Mouse (Mus musculus) kidney, postnatal 0 days (tissue): Measurements from ENCODE around the gene Sap30bp. TPM values are rescaled to one million over a fixed set of nuclear protein-coding genes. Genes with fewer than 3 reads are reported as not detected.

Source experiments
- ATAC-seq: fragments of 200-750 bp; cut with Nextera tagmentation; replicated peaks from 2 replicates; pipeline ENCODE4 v1.8.0; 2017; ENCODE audit warnings: low read depth, moderate number of reproducible peaks, moderate TSS enrichment, moderate library complexity; ENCODE audit not compliant: low FRiP score
- DNase-seq: peaks from one replicate; pipeline ENCODE4 v3.0.0-alpha.2; 2016; ENCODE audit warnings: low spot score
- H3K27ac ChIP-seq: fragments of 300-500 bp; sonication (generic); 2 replicates; pipeline ENCODE4 v1.5.1; 2014; ENCODE audit warnings: mild to moderate bottlenecking
- H3K27me3 ChIP-seq: fragments of 300-500 bp; sonication (generic); 2 replicates; pipeline ENCODE4 v1.6.1; 2014; ENCODE audit warnings: low read length, mixed read lengths; ENCODE audit not compliant: insufficient read depth
- H3K36me3 ChIP-seq: fragments of 300-500 bp; sonication (generic); 2 replicates; pipeline ENCODE4 v1.6.1; 2014; ENCODE audit warnings: low read length, mixed read lengths; ENCODE audit not compliant: insufficient read depth
- H3K4me1 ChIP-seq: fragments of 300-500 bp; sonication (generic); replicated peaks from 2 replicates; pipeline ENCODE4 v1.6.1; 2014; ENCODE audit warnings: antibody characterized with exemption, low read length, mixed read lengths; ENCODE audit not compliant: insufficient read depth
- H3K4me2 ChIP-seq: fragments of 300-500 bp; sonication (generic); 2 replicates; pipeline ENCODE4 v1.6.1; 2014; ENCODE audit warnings: mild to moderate bottlenecking, low read length, moderate library complexity, mixed read lengths
- H3K4me3 ChIP-seq: fragments of 300-500 bp; sonication (generic); replicated peaks from 2 replicates; pipeline ENCODE4 v1.5.1; 2014; ENCODE audit warnings: low read depth, low read length
- H3K9ac ChIP-seq: fragments of 300-500 bp; sonication (generic); 2 replicates; pipeline ENCODE4 v1.6.1; 2014; ENCODE audit warnings: low read depth, low read length
- H3K9me3 ChIP-seq: fragments of 300-500 bp; sonication (generic); replicated peaks from 2 replicates; pipeline ENCODE4 v1.6.1; 2016; ENCODE audit warnings: low read length, inconsistent platforms, mixed read lengths
- CTCF ChIP-seq: IDR thresholded peaks from 2 replicates; pipeline ENCODE4 v1.5.1; 2016; ENCODE audit warnings: antibody characterized with exemption, low read depth, mild to moderate bottlenecking, moderate library complexity
- WGBS: fragments of 180-500 bp; shearing (Covaris S2); extraction: QIAGEN DNeasy Blood & Tissue Kit; methylation state at CpG from one replicate; pipeline ENCODE4 v1.1.7; 2014; 5-methylcytosine and 5-hydroxymethylcytosine counted together
- polyA plus RNA-seq: library from polyadenylated mRNA; unstranded; fragments of >200 nt; fragmentation: Nextera tagmentation; extraction: Ambion mirVana; gene quantifications from 2 replicates; pipeline ENCODE4 v1.2.1, GENCODE M21; 2015

Gene Sap30bp
- polyA plus RNA-seq: 37.2 and 40.1 TPM in 2 replicates

DNA sequence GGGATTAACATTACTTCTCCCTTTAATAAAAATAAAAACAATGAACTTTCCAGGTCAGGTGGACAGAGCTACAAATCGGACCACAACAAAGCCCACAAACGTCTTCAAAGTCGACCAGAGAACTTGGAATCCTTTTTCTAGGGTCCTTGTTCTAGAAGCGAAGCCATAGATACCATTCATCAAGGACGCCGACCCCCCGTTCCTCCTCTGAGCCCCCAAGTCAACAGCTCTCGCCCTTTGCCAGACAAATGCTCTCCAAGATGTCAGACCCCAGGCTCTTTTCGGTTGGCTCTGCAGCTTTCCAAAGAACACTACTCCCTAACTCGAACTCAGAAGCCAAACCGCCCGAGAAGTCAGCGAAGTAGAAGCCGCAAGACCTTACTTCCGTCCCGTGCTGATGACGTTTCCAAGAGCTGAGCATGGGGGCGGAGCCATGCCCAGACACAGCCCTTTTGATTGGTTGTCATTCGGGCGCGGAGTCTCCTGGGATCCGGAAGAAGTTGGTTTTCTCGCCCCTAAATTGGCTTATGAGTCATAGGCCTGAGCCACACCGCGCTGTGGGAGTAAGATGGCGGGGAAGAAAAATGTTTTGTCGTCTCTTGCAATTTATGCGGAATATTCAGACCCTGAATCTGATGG is at the start of gene Sap30bp, which contains the start of gene Recql5:
Gene Sap30bp, plus strand, starts transcription at position 175 of the 639 bp plus-strand sequence.
Gene Recql5, minus strand, starts transcription at position 370 of the 639 bp plus-strand sequence.
- H3K27ac ChIP-seq: no peak within 1 kb of the TSS
- no peak for TF ChIP-seq CTCF

DNA sequence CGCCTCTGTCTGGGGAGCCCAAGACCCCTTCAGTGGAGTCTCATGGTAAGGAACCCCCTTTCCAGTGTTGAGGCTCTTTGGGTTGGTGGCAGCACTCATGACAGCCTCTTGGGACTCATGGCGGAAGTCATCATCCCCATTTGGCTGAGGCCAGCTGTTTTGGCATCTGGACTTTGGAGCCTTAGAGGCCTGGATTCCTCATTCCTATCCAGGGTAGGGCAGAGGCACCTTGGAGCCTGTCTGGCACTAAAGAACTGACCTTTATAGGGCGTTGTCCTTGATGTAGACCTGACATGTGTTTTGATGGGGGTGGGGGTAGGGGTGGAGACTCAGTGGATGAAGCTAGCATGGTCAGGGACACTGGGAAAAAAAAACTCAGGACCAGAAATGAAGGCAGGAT is 48.7 kb upstream of the Sap30bp start:
- TF ChIP-seq CTCF: no peak

More for the DNA sequence above, at the start of gene Sap30bp, which contains the start of gene Recql5:
- ATAC-seq (peak; percentile 99), DNase-seq (peak; percentile 99)
- under 1% methylated on average over 28 of the region's 28 CpGs for WGBS
- Histone ChIP-seq H3K36me3 (peaks cover under 1% of the 10 kb centered on the region; the same call in 1 of the 2 replicates), H3K9me3 (no peaks in the 10 kb centered on the region), H3K4me2 (peak within 1 kb of the TSS; percentile 81), H3K4me3 (peak within 1 kb of the TSS; percentile 83), H3K4me1 (peaks cover 17% of the 10 kb centered on the region), H3K9ac (peak within 1 kb of the TSS; percentile 73), H3K27me3 (no peaks in the 10 kb centered on the region)

DNA sequence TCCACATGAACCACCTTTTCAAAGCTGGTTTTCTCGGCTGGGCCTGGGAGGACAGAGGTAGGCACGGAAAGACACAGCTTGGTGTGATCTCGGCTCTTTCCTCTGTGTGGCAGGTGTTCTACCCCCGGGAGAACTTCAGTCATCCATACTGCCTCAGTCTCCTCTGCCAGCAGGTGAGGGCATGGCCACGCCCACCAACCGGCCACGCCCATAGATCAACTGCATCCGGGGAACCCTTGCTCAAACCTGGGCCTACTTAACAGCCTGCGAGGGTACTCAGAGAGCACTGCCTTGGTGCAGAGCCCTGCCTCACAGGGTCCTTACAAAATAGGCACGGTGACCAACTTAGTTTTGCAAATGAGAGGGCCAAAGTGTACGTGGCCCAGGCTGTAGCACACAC is 47.8 kb upstream of the Sap30bp start:
- Histone ChIP-seq H3K4me2 (no peak overlapping the region), H3K9ac (no peak overlapping the region), H3K27me3 (no peaks in the 10 kb centered on the region), H3K36me3 (no peaks in the 10 kb centered on the region), H3K9me3 (no peaks in the 10 kb centered on the region), H3K4me3 (no peak overlapping the region), H3K27ac (no peak overlapping the region), H3K4me1 (0 out of 2 replicates have a peak, but pooled peaks cover 3% of the 10 kb centered on the region)
- no peak for TF ChIP-seq CTCF
- DNase-seq (no peak), ATAC-seq (no peak)
- 74% methylated on average over 11 of the region's 11 CpGs for WGBS

More for the DNA sequence above, 48.7 kb upstream of the Sap30bp start:
- H3K4me2 ChIP-seq: no peak overlapping the region
- no peaks in the 10 kb centered on the region for H3K9me3 ChIP-seq
- no peaks in the 10 kb centered on the region for H3K36me3 ChIP-seq
- H3K4me3 ChIP-seq: no peak overlapping the region
- DNase-seq: no peak
- no peak overlapping the region for H3K9ac ChIP-seq
- WGBS: 95% methylated on average over 3 of the region's 3 CpGs
- H3K4me1 ChIP-seq: 0 out of 2 replicates have a peak, but pooled peaks cover 3% of the 10 kb centered on the region
- H3K27me3 ChIP-seq: no peaks in the 10 kb centered on the region
- ATAC-seq: no peak
- H3K27ac ChIP-seq: no peak overlapping the region

DNA sequence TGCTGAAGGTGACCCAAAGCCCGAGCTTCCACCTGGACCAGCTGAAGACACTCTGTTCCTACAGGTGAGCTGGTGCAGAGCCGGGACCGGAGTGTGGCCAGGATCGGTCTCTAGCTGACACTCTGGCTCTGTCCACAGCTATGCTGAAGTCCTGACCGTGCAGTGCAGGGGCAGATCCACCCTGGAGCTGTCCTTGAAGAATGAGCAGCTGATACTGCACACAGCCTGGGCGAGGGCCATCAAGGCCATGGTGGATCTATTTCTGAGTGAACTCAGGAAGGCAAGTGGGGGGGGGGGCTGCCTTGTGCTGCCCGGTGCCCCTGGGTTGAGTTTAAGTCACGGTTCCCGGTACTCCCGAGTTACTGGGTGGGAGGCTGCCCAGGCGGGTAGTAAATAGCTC is 46.6 kb upstream of the Sap30bp start:
- TF ChIP-seq CTCF: no peak
- H3K27ac ChIP-seq: no peak overlapping the region
- H3K36me3 ChIP-seq: no peaks in the 10 kb centered on the region
- DNase-seq: no peak
- H3K4me3 ChIP-seq: no peak overlapping the region
- no peak overlapping the region for H3K9ac ChIP-seq
- H3K4me1 ChIP-seq: 0 out of 2 replicates have a peak, but pooled peaks cover 3% of the 10 kb centered on the region
- WGBS: 82% methylated on average over 11 of the region's 11 CpGs
- ATAC-seq: no peak
- H3K9me3 ChIP-seq: no peaks in the 10 kb centered on the region
- H3K27me3 ChIP-seq: no peaks in the 10 kb centered on the region
- H3K4me2 ChIP-seq: no peak overlapping the region

DNA sequence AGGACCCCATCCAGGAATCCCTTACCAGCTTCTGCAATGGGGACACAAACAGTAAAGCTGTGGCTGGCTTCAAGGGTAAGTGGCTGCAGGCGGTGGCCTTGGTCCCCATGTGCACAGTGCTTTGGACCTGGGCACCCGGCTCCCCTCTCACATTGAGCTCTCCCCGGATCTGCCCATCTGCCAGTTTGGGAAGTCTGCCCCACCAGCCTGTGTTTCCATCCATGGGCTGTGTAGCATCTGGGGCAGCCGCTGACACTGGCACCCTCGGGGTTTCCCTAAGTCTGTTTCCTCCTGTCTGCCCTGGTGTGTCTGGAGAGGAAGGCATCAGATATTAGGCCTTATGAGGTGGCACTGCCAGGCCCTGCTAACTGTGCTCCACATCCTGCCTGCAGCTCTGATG is 45.1 kb upstream of the Sap30bp start:
- H3K27ac ChIP-seq: no peak overlapping the region
- H3K9ac ChIP-seq: no peak overlapping the region
- no peak for TF ChIP-seq CTCF
- 0 out of 2 replicates have a peak, but pooled peaks cover 3% of the 10 kb centered on the region for H3K4me1 ChIP-seq
- H3K9me3 ChIP-seq: no peaks in the 10 kb centered on the region
- 0 out of 2 replicates have a peak, but pooled peaks cover 3% of the 10 kb centered on the region for H3K36me3 ChIP-seq
- WGBS: 91% methylated on average over 5 of the region's 5 CpGs
- H3K4me2 ChIP-seq: no peak overlapping the region
- no peaks in the 10 kb centered on the region for H3K27me3 ChIP-seq
- ATAC-seq: no peak
- no peak overlapping the region for H3K4me3 ChIP-seq
- no peak for DNase-seq

DNA sequence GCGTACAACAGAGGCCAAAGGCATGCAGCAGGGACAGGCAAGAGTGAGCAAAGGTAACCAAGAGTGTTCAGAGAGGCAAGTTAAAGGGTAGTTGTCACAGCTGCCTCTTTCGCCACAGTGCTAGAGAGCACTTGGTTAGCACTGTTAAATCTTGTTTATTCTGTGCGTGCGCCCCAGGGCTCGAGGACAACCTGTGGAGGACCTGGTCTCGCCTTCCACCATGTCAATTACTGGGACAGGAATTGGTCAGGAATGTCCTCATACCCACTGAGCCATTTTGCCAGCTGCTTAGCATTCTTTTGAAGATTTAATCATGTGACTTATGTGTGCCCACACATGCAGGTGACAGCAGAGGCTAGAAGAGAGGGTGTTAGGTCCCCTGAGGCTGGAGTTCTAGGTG is 43.9 kb upstream of the Sap30bp start:
- 0 out of 2 replicates have a peak, but pooled peaks cover 13% of the 10 kb centered on the region for H3K36me3 ChIP-seq

More for the DNA sequence above, 43.9 kb upstream of the Sap30bp start:
- no peaks in the 10 kb centered on the region for H3K9me3 ChIP-seq
- no peak for DNase-seq
- H3K9ac ChIP-seq: no peak overlapping the region
- no peak overlapping the region for H3K4me3 ChIP-seq
- no peak for TF ChIP-seq CTCF
- ATAC-seq: no peak
- H3K27ac ChIP-seq: no peak overlapping the region
- no peaks in the 10 kb centered on the region for H3K4me1 ChIP-seq
- WGBS: 83% methylated on average over 6 of the region's 6 CpGs
- H3K4me2 ChIP-seq: no peak overlapping the region
- no peaks in the 10 kb centered on the region for H3K27me3 ChIP-seq
